Mouse (Mus musculus) heart, adult 2 months (tissue): Measurements from ENCODE around the gene Gtf2f1. TPM values are rescaled to one million over a fixed set of nuclear protein-coding genes. Genes with fewer than 3 reads are reported as not detected.

Experiments used
- DNase-seq, 2 experiments: peaks; one replicate each; pipeline ENCODE4 v3.0.0; 2021
- H3K27ac ChIP-seq: fragments of 200-600 bp; 2 replicates; pipeline ENCODE4 v1.8.1; 2022
- H3K27me3 ChIP-seq: fragments of 200-500 bp; 2 replicates; pipeline ENCODE4 v1.6.1; 2012; ENCODE audit warnings: mild to moderate bottlenecking, low read length, inconsistent platforms, mixed read lengths; ENCODE audit not compliant: control insufficient read depth, insufficient read depth
- H3K36me3 ChIP-seq: fragments of 200-500 bp; 2 replicates; pipeline ENCODE4 v1.6.1; 2012; ENCODE audit warnings: low read length, inconsistent platforms; ENCODE audit not compliant: control insufficient read depth, insufficient read depth
- H3K4me1 ChIP-seq: fragments of 200-500 bp; 2 replicates; pipeline ENCODE4 v1.6.1; 2011; ENCODE audit warnings: low read length; ENCODE audit not compliant: control insufficient read depth, insufficient read depth
- H3K4me3 ChIP-seq: fragments of 200-600 bp; 2 replicates; pipeline ENCODE4 v1.8.1; 2022
- H3K79me2 ChIP-seq: fragments of 200-500 bp; replicated peaks from 2 replicates; pipeline ENCODE4 v1.6.1; 2012; ENCODE audit warnings: mild to moderate bottlenecking, inconsistent platforms, low read length, moderate library complexity, mixed read lengths; ENCODE audit not compliant: control insufficient read depth, insufficient read depth
- H3K9ac ChIP-seq: fragments of 200-500 bp; 2 replicates; pipeline ENCODE4 v1.6.1; 2012; ENCODE audit warnings: low read depth, mild to moderate bottlenecking, control low read depth, inconsistent platforms, low read length, mixed read lengths
- CTCF ChIP-seq: fragments of 200-600 bp; IDR thresholded peaks from 2 replicates; pipeline ENCODE4 v1.8.1; 2022; ENCODE audit warnings: antibody characterized with exemption, mild to moderate bottlenecking, moderate library complexity
- EP300 ChIP-seq: fragments of 200-500 bp; IDR thresholded peaks from 2 replicates; pipeline ENCODE4 v1.6.1; 2011; ENCODE audit warnings: low read depth, low read length, control low read depth; ENCODE audit not compliant: insufficient read depth
- POLR2A ChIP-seq: fragments of 200-500 bp; IDR thresholded peaks from 2 replicates; pipeline ENCODE4 v1.6.1; 2011; ENCODE audit warnings: mild to moderate bottlenecking, low read depth, low read length, control low read depth; ENCODE audit not compliant: insufficient read depth
- WGBS: fragments of 180-500 bp; shearing (Covaris S2); methylation state at CpG from one replicate; pipeline ENCODE4 v1.1.7; 2018; 5-methylcytosine and 5-hydroxymethylcytosine counted together
- intact Hi-C: fragments of 180-260 bp; cut with DNase I; formaldehyde crosslinking; loops from one replicate; pipeline ENCODE4 v1.15.1; 2025
- polyA plus RNA-seq: library from polyadenylated mRNA; depleted of rRNA; stranded (reverse); fragments of >200 nt; gene quantifications from 2 replicates; pipeline ENCODE4 v1.2.3, GENCODE M21; 2012
- total RNA-seq, 2 experiments: library from RNA; stranded (reverse); gene quantifications; 2 replicates each; pipeline ENCODE4 v1.2.3; 2021

Gene Gtf2f1
- total and polyA plus RNA-seq, 3 experiments: 12.3 to 20.7 (median 20.7) TPM

DNA sequence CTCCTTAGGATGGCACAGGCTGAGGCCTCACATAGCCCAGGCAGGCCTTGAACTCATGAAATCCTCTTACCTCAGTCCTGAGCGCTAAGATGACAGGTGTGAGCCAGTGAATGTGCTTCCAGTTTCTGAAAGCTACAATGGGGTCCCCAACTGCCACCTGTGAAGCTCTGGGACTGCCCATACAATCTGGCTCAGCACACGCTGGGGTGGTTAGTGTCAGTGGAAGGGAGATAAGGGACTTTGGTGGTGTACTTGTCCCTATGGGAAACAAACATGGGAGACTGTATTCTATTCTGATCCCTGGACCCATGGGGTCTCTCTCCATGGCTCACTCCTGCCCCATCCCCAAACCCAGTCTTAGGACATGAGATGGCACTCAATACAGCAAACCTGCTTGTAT, 8.6 kb upstream of the Gtf2f1 start:
- no peaks in the 10 kb centered on the region for H3K79me2 ChIP-seq
- 79% methylated on average over 2 of the region's 2 CpGs for WGBS
- intact Hi-C loops: no loop called here
- no peak overlapping the region for H3K27ac ChIP-seq
- TF ChIP-seq POLR2A (no peak), EP300 (no peak), CTCF (no peak)
- DNase-seq: no peak
- H3K36me3 ChIP-seq: no peaks in the 10 kb centered on the region
- H3K4me3 ChIP-seq: no peak overlapping the region
- no peaks in the 10 kb centered on the region for H3K4me1 ChIP-seq
- no peaks in the 10 kb centered on the region for H3K27me3 ChIP-seq
- no peak overlapping the region for H3K9ac ChIP-seq

DNA sequence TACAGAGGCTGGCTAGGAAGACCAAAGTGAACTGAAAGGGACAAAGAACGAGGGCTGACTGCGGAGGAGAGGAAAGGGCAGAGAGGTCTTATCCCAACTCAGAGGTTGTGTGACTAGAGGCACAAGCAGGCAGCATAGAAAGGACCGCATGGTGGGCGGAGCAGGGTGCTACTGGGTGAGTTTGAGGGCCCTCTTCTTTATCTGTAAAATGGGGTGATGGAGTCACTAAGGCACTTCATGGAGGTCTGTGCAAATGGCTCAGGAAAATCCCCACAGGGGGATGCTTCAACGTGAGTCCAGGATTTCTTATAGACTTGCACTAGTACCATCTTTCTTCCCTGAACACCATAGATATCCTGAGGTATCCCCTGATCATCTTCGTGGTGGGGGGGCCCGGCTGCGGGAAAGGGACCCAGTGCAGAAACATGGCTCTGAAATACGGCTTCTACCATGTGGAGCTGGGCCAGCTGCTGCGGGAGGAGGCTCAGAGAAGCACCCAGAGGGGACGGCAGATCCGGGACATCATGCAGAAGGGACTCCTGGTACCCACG, 1.2 kb upstream of the Gtf2f1 start:
- Histone ChIP-seq H3K36me3 (no peaks in the 10 kb centered on the region), H3K27me3 (no peaks in the 10 kb centered on the region), H3K79me2 (no peaks in the 10 kb centered on the region), H3K27ac (no peak overlapping the region; the same call in 1 of the 2 replicates), H3K4me3 (no peak overlapping the region), H3K4me1 (peaks cover 3% of the 10 kb centered on the region; the same call in 1 of the 2 replicates), H3K9ac (no peak overlapping the region)
- no peak for DNase-seq
- TF ChIP-seq CTCF: no peak
- no peak for TF ChIP-seq POLR2A
- TF ChIP-seq EP300: no peak
- 72% methylated on average over 13 of the region's 13 CpGs for WGBS
- intact Hi-C loops: no loop called here

DNA sequence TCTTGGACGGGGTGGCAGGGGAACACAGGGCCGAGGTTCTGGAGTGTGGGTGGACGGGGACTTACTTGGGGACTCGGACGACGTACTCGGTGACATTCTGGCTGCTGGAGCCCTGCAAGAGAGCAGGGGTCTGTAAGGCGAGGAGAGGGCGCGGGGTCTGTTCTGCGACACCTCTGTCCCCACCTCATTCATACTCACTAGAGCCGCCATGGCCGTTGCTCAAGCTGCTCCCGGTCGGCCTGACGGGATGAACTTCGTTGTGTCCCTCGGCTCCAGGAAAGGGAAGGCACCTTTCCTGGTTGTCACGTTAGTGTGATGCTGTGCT, 215 bp downstream of the Gtf2f1 start:
- Histone ChIP-seq H3K27ac (peak overlapping the region; percentile 79), H3K9ac (peak overlapping the region; percentile 76), H3K4me3 (peak overlapping the region; percentile 73), H3K79me2 (no peaks in the 10 kb centered on the region), H3K36me3 (no peaks in the 10 kb centered on the region), H3K27me3 (no peaks in the 10 kb centered on the region), H3K4me1 (peaks cover 3% of the 10 kb centered on the region; the same call in 1 of the 2 replicates)
- intact Hi-C loops: loop anchor here (1.0 kb wide), 2 partner anchors 20 to 21 kb away; partner anchors contain the start of genes Clpp and Khsrp
- TF ChIP-seq POLR2A (no peak), EP300 (no peak), CTCF (no peak)
- DNase-seq: no peak
- WGBS: under 1% methylated on average over 19 of the region's 19 CpGs

DNA sequence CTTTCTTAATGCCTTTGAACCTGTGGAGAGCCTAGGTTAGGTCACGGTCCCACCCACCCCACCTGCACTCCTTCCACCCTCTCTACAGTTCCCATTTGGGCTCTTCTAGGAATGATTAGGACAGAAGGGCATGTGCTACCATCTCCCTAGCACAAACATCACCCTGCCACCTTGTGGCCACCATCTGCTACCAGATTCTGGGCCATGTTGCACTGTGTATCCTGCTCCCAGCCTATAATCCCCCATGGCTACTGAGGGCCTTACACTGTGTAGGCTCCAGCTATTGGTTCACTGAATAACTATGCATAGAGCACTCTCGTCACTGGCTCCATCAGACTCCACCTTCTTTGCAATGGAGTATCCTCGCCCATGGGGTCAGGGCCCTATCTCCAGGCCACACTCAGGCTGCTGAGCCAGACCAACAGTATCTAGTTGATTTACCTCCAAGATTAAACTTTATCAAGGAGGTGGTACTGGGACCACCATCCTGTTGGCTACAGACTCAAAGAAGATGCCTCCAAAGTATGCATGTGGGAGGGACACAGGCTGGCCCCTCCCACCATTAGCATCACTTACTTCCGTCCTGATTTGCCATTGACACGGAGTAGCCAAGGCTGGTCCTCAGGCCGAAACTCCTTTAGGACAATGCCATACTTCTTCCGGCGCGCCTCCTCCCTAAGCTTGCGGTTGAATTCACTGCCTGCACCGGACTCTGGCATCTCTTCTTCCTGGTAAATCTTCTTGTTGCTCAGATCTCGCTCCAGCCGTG, 3.8 kb downstream of the Gtf2f1 start:
- intact Hi-C loops: loop anchor here (10.0 kb wide), 1 partner anchor 393 kb away; the partner anchor contains the start of gene Rpl36
- TF ChIP-seq CTCF: peak; percentile 36
- TF ChIP-seq POLR2A: no peak
- H3K27me3 ChIP-seq: no peaks in the 10 kb centered on the region
- H3K4me1 ChIP-seq: peaks cover 3% of the 10 kb centered on the region; the same call in 1 of the 2 replicates
- DNase-seq: no peak
- WGBS: 92% methylated on average over 13 of the region's 13 CpGs
- no peaks in the 10 kb centered on the region for H3K36me3 ChIP-seq
- no peak overlapping the region for H3K27ac ChIP-seq
- H3K79me2 ChIP-seq: no peaks in the 10 kb centered on the region
- H3K4me3 ChIP-seq: no peak overlapping the region
- H3K9ac ChIP-seq: no peak overlapping the region

DNA sequence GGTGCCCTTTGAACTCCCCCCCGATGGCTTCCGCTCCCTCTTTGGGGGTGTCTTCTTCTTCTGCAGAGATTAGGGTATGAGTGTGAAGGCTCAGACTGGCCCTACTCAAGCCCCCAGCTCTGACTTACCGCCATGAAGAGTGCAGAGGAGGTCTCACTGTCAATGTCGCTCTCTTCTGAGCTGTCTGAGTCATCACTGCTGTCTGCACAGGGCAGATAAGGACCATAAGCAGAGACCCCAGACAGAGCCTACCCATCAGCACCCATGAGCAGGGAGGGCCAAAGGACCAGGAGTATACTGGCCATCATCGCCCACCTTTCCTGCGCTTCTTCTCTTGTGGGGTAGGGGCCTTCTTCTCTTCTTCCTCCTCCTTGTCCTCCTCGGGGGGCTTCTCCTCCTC, 7.1 kb downstream of the Gtf2f1 start:
- no peak overlapping the region for H3K9ac ChIP-seq
- no peaks in the 10 kb centered on the region for H3K27me3 ChIP-seq
- WGBS: 82% methylated on average over 7 of the region's 7 CpGs
- no peak overlapping the region for H3K4me3 ChIP-seq
- H3K79me2 ChIP-seq: no peaks in the 10 kb centered on the region
- no peak overlapping the region for H3K27ac ChIP-seq
- no peak for TF ChIP-seq POLR2A
- TF ChIP-seq EP300: no peak
- no peak for TF ChIP-seq CTCF
- 0 out of 2 replicates have a peak, but pooled peaks cover 1% of the 10 kb centered on the region for H3K4me1 ChIP-seq
- intact Hi-C loops: loop anchor here (10.0 kb wide), 1 partner anchor 389 kb away; the partner anchor contains the start of gene Rpl36
- no peaks in the 10 kb centered on the region for H3K36me3 ChIP-seq
- DNase-seq: no peak

DNA sequence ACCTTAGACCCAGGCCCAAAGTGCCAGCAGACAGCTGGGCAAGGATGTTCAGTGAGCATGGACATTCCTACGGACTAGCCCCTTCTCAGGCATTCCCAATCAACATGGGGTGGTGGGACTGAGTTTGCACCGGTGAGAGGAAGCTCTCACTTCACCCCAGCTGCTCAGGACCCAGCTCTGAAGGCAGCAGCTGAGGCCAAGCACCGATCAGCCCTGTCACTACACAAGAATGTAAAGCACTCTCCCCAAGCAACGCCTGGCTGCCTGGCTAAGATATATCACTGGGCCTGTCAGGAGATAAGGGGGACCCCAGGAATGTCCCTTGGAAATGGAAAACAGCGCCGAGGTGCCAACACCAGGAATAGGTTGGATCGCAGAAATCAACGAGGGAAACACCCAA, 9.9 kb downstream of the Gtf2f1 start:
- Histone ChIP-seq H3K9ac (no peak overlapping the region), H3K27ac (no peak overlapping the region), H3K4me1 (peaks cover 4% of the 10 kb centered on the region; the same call in 1 of the 2 replicates), H3K27me3 (no peaks in the 10 kb centered on the region), H3K4me3 (no peak overlapping the region), H3K36me3 (no peaks in the 10 kb centered on the region), H3K79me2 (no peaks in the 10 kb centered on the region)
- no peak for DNase-seq
- 20% methylated on average over 8 of the region's 8 CpGs for WGBS
- intact Hi-C loops: loop anchor here (10.0 kb wide), 1 partner anchor 386 kb away; the partner anchor contains the start of gene Rpl36
- TF ChIP-seq CTCF (no peak), EP300 (no peak), POLR2A (no peak)
